Mouse (Mus musculus) Patski (cell line): ENCODE data around the gene Fbxo47. TPM values are rescaled to one million over a fixed set of nuclear protein-coding genes. Genes with fewer than 3 reads are reported as not detected.
"Not testable (repeated sequence)": the region's sequence is repeated elsewhere in the genome, so short reads cannot be mapped to it uniquely, and the experiment has no call there.

Source experiments
- ATAC-seq: fragments of 100-300 bp; one replicate; pipeline ENCODE4 v1.8.0; 2021
- CTCF ChIA-PET: fragments of 350-600 bp; sonication (Branson Sonifier 250); formaldehyde crosslinking; loops from one replicate; lab custom pipeline; 2022; ENCODE audit warnings: inconsistent platforms; lab: Charles Lee
- POLR2A ChIA-PET: fragments of 350-600 bp; sonication (Branson Sonifier 250); formaldehyde crosslinking; loops from one replicate; lab custom pipeline; 2022; ENCODE audit warnings: antibody characterized with exemption, inconsistent platforms; lab: Charles Lee
- DNase-seq: peaks from one replicate; pipeline ENCODE4 v3.0.0-alpha.2; 2011; ENCODE audit warnings: low read depth, low spot score
- H3K27me3 ChIP-seq: fragments of 371-371 bp; one replicate; pipeline ENCODE4 v1.5.1; 2021
- CTCF ChIP-seq: fragments of 100-300 bp; IDR thresholded peaks from one replicate; pipeline ENCODE4 v1.5.1; 2021
- in situ Hi-C: fragments of 300-500 bp; cut with MboI; formaldehyde crosslinking; loops from 3 replicates; pipeline ENCODE4 v1.11.1; 2018; ENCODE audit warnings: low pct_unique_long_range_greater_than_20kb, mixed read lengths
- polyA plus RNA-seq: library from polyadenylated mRNA; unstranded; gene quantifications from one replicate; pipeline ENCODE4 v1.2.3, GENCODE M21; 2021

Fbxo47 gene
- polyA plus RNA-seq, 1 experiment from 2014 or later: 1.5 TPM

DNA sequence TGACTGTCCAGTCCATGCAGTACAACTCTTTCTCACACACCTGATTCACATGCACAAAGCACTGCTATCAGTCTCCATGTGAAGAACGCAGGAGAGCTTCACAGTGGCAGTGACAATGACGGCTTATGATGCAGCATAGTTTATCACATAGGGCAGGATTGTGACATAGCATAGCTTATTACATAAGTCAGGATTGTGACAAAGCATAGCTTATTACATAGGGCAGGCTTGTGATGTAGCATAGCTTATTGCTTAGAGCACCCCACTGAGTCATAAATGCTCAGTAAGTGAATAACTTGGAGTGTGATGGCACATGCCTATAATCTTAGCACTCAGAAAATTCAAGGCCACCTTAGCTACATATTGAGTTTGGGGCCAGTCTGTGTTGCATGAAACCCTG lies 28.5 kb downstream of the Fbxo47 start:
- POLR2A ChIA-PET: no interaction called here
- no peak for TF ChIP-seq CTCF
- H3K27me3 ChIP-seq: no peaks in the 10 kb centered on the region
- no peak for DNase-seq
- in situ Hi-C loops: no loop called here
- ATAC-seq: no peak
- CTCF ChIA-PET: interaction anchor here (1.4 kb wide), 1 partner anchor 23 kb away, joined by 3 read pairs; no protein-coding TSS in a partner anchor

DNA sequence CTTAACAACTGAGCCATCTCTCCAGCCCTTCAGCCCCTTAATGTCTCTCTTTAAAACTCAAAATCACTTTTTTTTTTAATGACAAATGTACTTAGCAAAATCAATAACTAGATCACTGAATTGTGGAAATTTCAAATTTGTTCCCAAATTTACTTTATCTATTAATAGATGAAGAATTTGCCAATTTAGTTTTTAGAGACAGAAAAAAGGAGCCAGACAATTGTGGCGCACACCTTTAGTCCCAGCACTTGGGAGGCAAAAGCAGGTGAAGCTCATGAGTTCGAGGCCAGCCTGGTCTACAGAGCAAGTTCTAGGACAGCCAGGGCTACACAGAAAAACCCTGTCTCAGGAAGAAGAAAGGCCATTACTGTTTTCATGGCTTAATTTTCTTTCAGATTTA lies 32.4 kb downstream of the Fbxo47 start:
- POLR2A ChIA-PET: no interaction called here
- ATAC-seq: no peak
- CTCF ChIA-PET: no interaction called here
- no peaks in the 10 kb centered on the region for H3K27me3 ChIP-seq
- in situ Hi-C loops: no loop called here
- no peak for DNase-seq
- TF ChIP-seq CTCF: no peak

DNA sequence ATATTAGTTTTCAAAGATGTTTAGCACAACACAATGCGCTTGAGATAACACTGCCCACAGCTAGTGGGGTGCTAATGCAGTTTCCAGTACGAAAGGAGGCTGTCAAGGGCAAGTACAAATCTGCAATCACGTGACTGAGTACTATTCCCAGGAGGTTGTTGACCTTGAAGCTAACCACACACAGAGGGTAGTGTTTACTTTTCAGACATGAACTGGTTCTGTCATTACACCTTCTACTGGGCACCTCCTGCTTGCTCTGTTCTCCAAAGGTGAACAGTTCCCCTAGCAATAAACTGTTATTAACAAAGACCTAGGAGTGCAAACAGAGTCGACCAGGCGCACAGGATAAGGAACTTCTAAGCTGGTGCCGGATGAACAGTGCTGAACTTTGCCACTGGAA lies 33.6 kb downstream of the Fbxo47 start:
- in situ Hi-C loops: no loop called here
- CTCF ChIA-PET: no interaction called here
- DNase-seq (no peak), ATAC-seq (no peak)
- POLR2A ChIA-PET: no interaction called here
- TF ChIP-seq CTCF: no peak
- H3K27me3 ChIP-seq: no peaks in the 10 kb centered on the region

DNA sequence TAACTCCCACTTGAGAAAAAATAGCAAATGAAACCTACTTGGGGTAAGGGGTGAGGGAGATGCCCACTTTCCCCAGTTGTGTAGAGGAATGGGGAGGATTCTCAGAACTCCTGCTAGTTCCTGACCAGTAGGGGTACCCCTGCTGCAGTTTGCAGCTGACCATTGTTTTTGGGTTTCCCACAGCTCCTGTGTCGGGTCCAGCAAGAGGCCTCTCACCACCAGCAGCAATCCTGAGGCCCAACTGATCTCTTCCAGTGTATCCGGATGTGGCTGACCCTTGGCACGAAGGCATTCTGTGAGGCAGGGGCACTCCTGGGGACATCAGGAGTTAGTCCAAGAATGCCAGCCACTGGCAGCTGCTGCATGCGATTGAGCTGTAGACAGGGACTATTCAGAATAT lies 42.0 kb downstream of the Fbxo47 start:
- CTCF ChIA-PET: interaction anchor here (1.0 kb wide), 1 partner anchor 12 kb away, joined by 3 read pairs; no protein-coding TSS in a partner anchor
- in situ Hi-C loops: no loop called here
- ATAC-seq (no peak), DNase-seq (no peak)
- no peak for TF ChIP-seq CTCF
- H3K27me3 ChIP-seq: no peaks in the 10 kb centered on the region
- POLR2A ChIA-PET: interaction anchor here (0.6 to 1.1 kb wide), 2 partner anchors 17 to 234 kb away, joined by 3 read pairs; no protein-coding TSS in a partner anchor

DNA sequence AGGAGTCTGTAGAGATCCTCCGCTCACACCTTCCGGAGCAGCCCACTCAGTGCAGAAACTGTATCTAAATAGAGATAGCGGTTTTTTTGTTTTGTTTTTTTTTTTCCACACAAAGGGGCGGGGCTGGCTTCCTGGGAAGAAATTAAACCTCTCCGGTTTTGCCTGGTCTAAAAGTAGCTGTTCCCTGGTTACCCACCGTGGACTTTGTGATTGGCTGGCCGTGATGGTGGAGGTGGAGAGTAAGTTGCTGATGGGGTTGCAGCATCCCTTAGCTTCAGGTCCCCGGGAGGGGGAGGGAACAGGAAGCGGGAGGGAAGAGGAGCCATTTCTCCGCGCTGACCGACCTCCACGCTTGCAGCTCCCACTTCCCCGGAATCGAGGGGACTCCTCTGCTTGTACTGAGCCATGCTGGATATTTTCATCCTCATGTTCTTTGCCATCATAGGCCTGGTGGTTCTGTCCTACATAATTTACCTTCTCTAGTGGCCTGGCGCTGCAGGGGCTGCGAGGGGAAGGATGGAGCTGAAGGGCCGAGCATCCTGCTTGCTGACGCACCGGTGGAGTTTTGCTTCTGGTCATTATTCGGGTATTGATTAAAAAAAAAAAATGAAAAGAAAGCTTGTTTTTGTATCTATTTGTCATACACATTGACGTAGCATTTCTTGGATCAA lies 42.8 kb downstream of the Fbxo47 start:
- POLR2A ChIA-PET: interaction anchor here (0.6 to 1.1 kb wide), 3 partner anchors 16 to 235 kb away, joined by 3 read pairs; no protein-coding TSS in a partner anchor
- H3K27me3 ChIP-seq: no peaks in the 10 kb centered on the region
- no peak for TF ChIP-seq CTCF
- no peak for ATAC-seq
- no peak for DNase-seq
- in situ Hi-C loops: no loop called here
- CTCF ChIA-PET: interaction anchor here (0.7 to 1.1 kb wide), 4 partner anchors 13 to 48 kb away, joined by 3 read pairs; no protein-coding TSS in a partner anchor

DNA sequence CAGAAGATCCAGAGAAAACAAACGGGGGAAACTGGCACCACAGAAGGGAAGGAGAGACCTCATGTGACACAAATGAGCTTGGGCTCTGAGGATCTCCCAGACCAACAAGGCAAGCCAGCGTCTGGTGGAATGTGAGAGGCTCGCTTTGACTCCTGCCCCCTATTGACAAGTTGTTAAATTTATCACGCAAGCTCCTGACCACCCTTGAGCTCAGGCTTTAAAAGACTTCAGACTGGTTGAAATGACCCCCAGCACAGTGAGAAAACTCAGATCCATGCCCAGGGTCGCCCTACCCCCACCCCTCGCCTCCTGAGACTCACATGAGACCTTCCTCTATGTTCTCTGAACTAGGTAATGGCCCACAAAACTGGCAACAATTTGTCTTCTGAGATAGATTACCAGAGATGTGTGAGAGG lies 43.4 kb downstream of the Fbxo47 start, which contains the start of gene B230217C12Rik:
Gene B230217C12Rik (plus strand): TSS at position 242 of the 416 bp plus-strand sequence.
- no peaks in the 10 kb centered on the region for H3K27me3 ChIP-seq
- ChIA-PET CTCF (interaction anchor here (0.9 to 1.1 kb wide), 2 partner anchors 19 to 47 kb away, joined by 3 read pairs; no protein-coding TSS in a partner anchor), POLR2A (interaction anchor here (0.9 kb wide), 1 partner anchor 39 kb away, joined by 3 read pairs; no protein-coding TSS in a partner anchor)
- DNase-seq (no peak), ATAC-seq (no peak)
- in situ Hi-C loops: no loop called here
- no peak for TF ChIP-seq CTCF

DNA sequence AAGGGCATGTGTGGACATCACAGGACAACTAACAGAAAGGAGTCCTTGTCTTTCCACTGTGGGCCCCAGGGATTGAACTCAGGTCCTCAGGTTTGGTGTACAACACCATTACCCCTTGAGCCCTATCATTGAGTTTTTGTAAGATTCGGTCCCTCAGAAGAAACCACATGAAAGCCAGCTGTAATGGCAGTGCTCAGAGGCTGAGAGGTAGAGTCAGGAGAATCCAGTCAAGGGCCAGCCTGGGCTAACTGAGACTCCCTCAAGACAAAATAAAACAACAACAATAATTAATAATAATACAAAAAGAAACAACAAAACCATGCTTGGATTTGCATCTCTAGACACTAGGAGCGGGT lies 43.8 kb downstream of the Fbxo47 start:
- ChIA-PET CTCF (interaction anchor here (0.9 to 1.1 kb wide), 2 partner anchors 20 to 47 kb away, joined by 3 read pairs; no protein-coding TSS in a partner anchor), POLR2A (interaction anchor here (0.9 kb wide), 1 partner anchor 38 kb away, joined by 3 read pairs; no protein-coding TSS in a partner anchor)
- ATAC-seq: no peak
- no peak for TF ChIP-seq CTCF
- in situ Hi-C loops: no loop called here
- H3K27me3 ChIP-seq: no peaks in the 10 kb centered on the region
- no peak for DNase-seq

DNA sequence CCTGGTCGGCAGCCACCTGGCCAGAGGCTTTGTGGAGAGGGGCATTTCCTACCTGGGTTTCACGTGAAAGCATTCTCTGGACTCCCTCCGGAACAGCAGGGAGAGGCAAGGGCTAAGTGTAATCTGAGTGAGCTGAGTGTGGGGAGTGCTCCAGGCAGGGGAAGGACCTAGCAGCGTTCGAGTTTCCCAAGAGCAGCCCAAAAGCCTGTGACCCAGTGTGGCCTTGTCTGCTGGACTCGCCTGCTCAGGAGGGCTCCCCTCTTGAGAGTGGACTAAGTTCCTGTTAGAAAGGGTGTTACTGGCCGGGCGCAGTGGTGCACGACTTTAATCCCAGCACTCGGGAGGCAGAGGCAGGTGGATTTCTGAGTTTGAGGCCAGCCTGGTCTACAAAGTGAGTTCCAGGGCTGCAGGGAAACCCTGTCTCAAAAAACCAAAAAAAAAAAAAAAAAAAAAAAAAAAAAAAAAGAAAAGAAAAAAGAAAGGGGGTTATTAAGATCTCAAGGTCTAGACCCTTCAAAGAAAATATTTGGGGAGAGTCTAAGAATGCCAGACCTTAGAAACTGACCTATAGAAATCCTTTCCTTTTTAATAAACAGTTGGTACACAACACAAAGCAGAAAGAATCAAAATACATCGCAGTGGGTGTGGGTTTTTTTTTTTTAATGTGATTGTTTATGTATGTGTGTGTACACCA lies 44.4 kb downstream of the Fbxo47 start:
- no peaks in the 10 kb centered on the region for H3K27me3 ChIP-seq
- ChIA-PET POLR2A (no interaction called here), CTCF (interaction anchor here (1.1 kb wide), 1 partner anchor 46 kb away, joined by 3 read pairs; no protein-coding TSS in a partner anchor)
- ATAC-seq: no peak
- DNase-seq: no peak
- no peak for TF ChIP-seq CTCF
- in situ Hi-C loops: no loop called here

DNA sequence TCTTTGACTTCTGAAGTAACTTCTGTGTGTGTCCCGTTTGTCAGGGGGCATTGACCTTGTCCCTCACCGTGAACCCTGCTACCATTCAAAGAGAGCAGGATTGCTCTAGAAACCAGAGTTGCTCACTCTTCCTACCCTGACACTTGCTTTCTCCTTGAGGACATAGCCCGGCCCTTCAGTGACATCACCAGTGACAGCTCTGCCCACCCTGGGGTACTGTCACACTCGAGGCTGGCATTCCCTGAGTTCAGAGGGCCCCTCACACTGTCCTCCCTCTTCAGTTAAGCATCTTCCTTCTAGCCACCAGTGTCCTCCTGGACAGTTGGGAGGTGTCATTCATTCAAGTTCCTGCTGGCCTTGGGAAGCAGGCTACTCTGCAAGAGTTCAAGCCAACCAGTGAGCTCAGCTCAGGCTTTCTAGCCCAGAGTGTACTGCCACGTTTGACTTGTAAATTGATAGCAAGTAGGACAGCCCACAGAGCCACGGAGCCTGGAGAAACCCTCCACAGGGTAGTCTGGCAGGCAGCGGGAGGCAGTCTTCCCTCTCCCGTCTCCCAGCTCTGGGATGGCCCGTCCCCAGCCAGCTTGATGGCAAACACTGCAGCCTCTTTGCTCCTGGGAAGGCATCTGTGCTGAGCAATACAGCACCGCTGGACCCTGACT lies 45.0 kb downstream of the Fbxo47 start:
- ATAC-seq (no peak), DNase-seq (no peak)
- no peak for TF ChIP-seq CTCF
- in situ Hi-C loops: no loop called here
- ChIA-PET POLR2A (no interaction called here), CTCF (no interaction called here)
- no peaks in the 10 kb centered on the region for H3K27me3 ChIP-seq

DNA sequence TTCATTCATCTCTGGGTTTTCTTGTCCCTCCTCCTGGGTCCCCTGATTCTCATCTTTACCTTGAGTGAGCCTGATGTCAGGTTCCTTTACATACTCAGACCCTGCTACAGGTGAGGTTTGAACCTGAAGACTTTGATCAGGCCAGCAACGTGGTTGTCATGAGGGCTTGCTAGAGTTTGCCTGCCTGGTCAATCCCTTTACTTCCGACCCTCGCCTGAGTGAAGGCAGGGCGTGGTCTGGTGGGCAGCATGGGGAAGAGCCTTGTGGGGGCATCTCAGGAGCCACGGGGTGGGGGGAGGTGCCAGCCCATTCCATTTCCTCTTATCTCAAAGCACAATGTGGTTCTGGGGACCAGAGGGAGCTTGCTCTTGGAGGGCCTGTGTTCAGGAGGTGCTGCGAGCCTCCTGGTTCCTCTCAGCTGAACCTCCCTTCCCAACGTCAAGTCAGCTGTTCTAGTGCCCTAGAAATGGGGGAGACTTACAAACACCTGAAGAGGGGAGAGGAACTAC lies 46.3 kb downstream of the Fbxo47 start:
- ATAC-seq (no peak), DNase-seq (no peak)
- TF ChIP-seq CTCF: no peak
- in situ Hi-C loops: no loop called here
- H3K27me3 ChIP-seq: no peaks in the 10 kb centered on the region
- CTCF ChIA-PET: no interaction called here
- POLR2A ChIA-PET: no interaction called here

DNA sequence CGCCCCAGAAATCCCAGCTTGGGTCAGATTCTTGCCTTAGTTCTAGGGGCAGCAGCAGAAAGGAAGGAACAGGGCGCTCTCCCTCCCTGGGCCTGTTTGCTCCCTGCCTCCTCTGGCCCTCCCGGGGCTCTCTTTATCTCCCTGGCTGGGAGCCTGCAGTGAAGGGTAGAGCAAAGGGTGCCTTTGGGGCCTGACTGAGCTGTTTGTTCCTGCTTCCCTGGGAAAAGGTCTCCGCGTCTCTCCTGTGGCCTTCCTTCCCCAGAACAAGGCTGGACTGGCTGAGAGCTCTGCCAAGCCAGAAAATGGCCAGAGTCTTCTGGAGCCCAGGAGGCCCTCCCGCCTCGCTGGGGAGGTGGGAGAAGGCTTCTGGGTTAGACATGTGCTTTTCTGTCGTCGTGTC lies 46.9 kb downstream of the Fbxo47 start:
- DNase-seq, H3K27me3 ChIP-seq, POLR2A ChIA-PET, in situ Hi-C loops, ATAC-seq, CTCF ChIA-PET: not testable (repeated sequence)
